Mouse (Mus musculus): ENCODE data around the gene Klrg2. TPM values are rescaled to one million over a fixed set of nuclear protein-coding genes. Genes with fewer than 3 reads are reported as not detected.
"Not testable (repeated sequence)": the region's sequence is repeated elsewhere in the genome, so short reads cannot be mapped to it uniquely, and the experiment has no call there.

Gene Klrg2
- polyA plus RNA-seq (2016; fragmentation: Nextera tagmentation; extraction: Ambion mirVana), result not detected in 2 replicates

- peak within 1 kb of the TSS; percentile 52 for H3K9ac ChIP-seq
- WGBS, result 2% methylated on average over 56 of the region's 60 CpGs
- H3K4me3 ChIP-seq (replicated peaks), result peak within 1 kb of the TSS; percentile 56
- ATAC-seq (ENCODE audit: low FRiP score), result peak; percentile 81
- peaks cover 17% of the 10 kb centered on the region for H3K4me1 ChIP-seq
- no peaks in the 10 kb centered on the region for H3K36me3 ChIP-seq (replicated peaks)
- no peaks in the 10 kb centered on the region for H3K9me3 ChIP-seq
- H3K27ac ChIP-seq, result no peak within 1 kb of the TSS
- peak within 1 kb of the TSS; percentile 100 for H3K4me2 ChIP-seq
- H3K27me3 ChIP-seq, result peaks cover 85% of the 10 kb centered on the region
These were observed at the start of gene Klrg2 for GRCm38 (mm10) chr6:38636852-38637618. Gene Klrg2, minus strand, starts transcription at chr6:38637242.

- no peaks in the 10 kb centered on the region for H3K4me1 ChIP-seq
- no peak overlapping the region for H3K4me2 ChIP-seq
- no peaks in the 10 kb centered on the region for H3K27me3 ChIP-seq
- no peak overlapping the region for H3K9ac ChIP-seq
- H3K4me3 ChIP-seq (replicated peaks), result no peak overlapping the region
- H3K36me3 ChIP-seq (replicated peaks), result no peaks in the 10 kb centered on the region; the same call in 1 of the 2 replicates
- no peak for ATAC-seq (ENCODE audit: low FRiP score)
- no peak overlapping the region for H3K27ac ChIP-seq
- no peaks in the 10 kb centered on the region for H3K9me3 ChIP-seq
- 70% methylated on average over 2 of the region's 2 CpGs for WGBS
These were observed 45.5 kb upstream of the Klrg2 start for GRCm38 (mm10) chr6:38682532-38682931.

- Histone ChIP-seq H3K9me3 (no peaks in the 10 kb centered on the region), H3K27ac (no peak overlapping the region), H3K36me3 (replicated peaks) (no peaks in the 10 kb centered on the region), H3K27me3 (no peaks in the 10 kb centered on the region), H3K4me3 (replicated peaks) (no peak overlapping the region), H3K4me1 (no peaks in the 10 kb centered on the region), H3K9ac (no peak overlapping the region), H3K4me2 (no peak overlapping the region)
- ATAC-seq (ENCODE audit: low FRiP score), result no peak
- 76% methylated on average over 9 of the region's 9 CpGs for whole genome bisulfite sequencing
These were observed 40.6 kb upstream of the Klrg2 start for GRCm38 (mm10) chr6:38677629-38678028.

- no peak overlapping the region for H3K4me3 ChIP-seq (replicated peaks)
- no peak overlapping the region for H3K27ac ChIP-seq
- no peaks in the 10 kb centered on the region for H3K4me1 ChIP-seq
- no peaks in the 10 kb centered on the region for H3K9me3 ChIP-seq
- no peaks in the 10 kb centered on the region for H3K36me3 ChIP-seq (replicated peaks)
- no peak overlapping the region for H3K9ac ChIP-seq
- no peak overlapping the region for H3K4me2 ChIP-seq
- WGBS, result 88% methylated on average over 14 of the region's 14 CpGs
- no peak for ATAC-seq (ENCODE audit: low FRiP score)
- no peaks in the 10 kb centered on the region for H3K27me3 ChIP-seq
These were observed 39.7 kb upstream of the Klrg2 start for GRCm38 (mm10) chr6:38676723-38677122.

GRCm38 (mm10) chr6:38676217-38676616, 39.2 kb upstream of the Klrg2 start:
- Histone ChIP-seq H3K4me1 (no peaks in the 10 kb centered on the region), H3K9ac (no peak overlapping the region), H3K9me3 (no peaks in the 10 kb centered on the region), H3K36me3 (replicated peaks) (no peaks in the 10 kb centered on the region), H3K27ac (no peak overlapping the region), H3K4me3 (replicated peaks) (no peak overlapping the region), H3K27me3 (no peaks in the 10 kb centered on the region), H3K4me2 (no peak overlapping the region)
- no peak for ATAC-seq (ENCODE audit: low FRiP score)
- 90% methylated on average over 6 of the region's 6 CpGs for WGBS

- 84% methylated on average over 3 of the region's 3 CpGs for WGBS
- no peak for ATAC-seq (ENCODE audit: low FRiP score)
These were observed 35.0 kb upstream of the Klrg2 start for GRCm38 (mm10) chr6:38672011-38672410.

GRCm38 (mm10) chr6:38671270-38671669, 34.2 kb upstream of the Klrg2 start:
- no peak for ATAC-seq (ENCODE audit: low FRiP score)
- Histone ChIP-seq H3K4me3 (replicated peaks) (no peak overlapping the region), H3K9ac (no peak overlapping the region)

More at GRCm38 (mm10) chr6:38672011-38672410, 35.0 kb upstream of the Klrg2 start:
- H3K27me3 ChIP-seq, result no peaks in the 10 kb centered on the region
- H3K4me1 ChIP-seq, result no peaks in the 10 kb centered on the region
- no peak overlapping the region for H3K4me2 ChIP-seq
- no peak overlapping the region for H3K27ac ChIP-seq
- no peak overlapping the region for H3K4me3 ChIP-seq (replicated peaks)
- no peaks in the 10 kb centered on the region for H3K36me3 ChIP-seq (replicated peaks)
- no peak overlapping the region for H3K9ac ChIP-seq
- H3K9me3 ChIP-seq, result no peaks in the 10 kb centered on the region

GRCm38 (mm10) chr6:38670488-38670887, 33.4 kb upstream of the Klrg2 start:
- H3K27me3 ChIP-seq; ATAC-seq (ENCODE audit: low FRiP score); H3K9ac ChIP-seq; H3K4me2 ChIP-seq; H3K4me3 ChIP-seq (replicated peaks); H3K27ac ChIP-seq; H3K9me3 ChIP-seq; H3K4me1 ChIP-seq; H3K36me3 ChIP-seq (replicated peaks): not testable (repeated sequence)
- 86% methylated on average over 1 of the region's 1 CpGs for WGBS

More at GRCm38 (mm10) chr6:38671270-38671669, 34.2 kb upstream of the Klrg2 start:
- 85% methylated on average over 7 of the region's 7 CpGs for WGBS
- H3K36me3 ChIP-seq (replicated peaks), result no peaks in the 10 kb centered on the region
- no peak overlapping the region for H3K4me2 ChIP-seq
- H3K4me1 ChIP-seq, result no peaks in the 10 kb centered on the region
- H3K27me3 ChIP-seq, result no peaks in the 10 kb centered on the region
- no peak overlapping the region for H3K27ac ChIP-seq
- H3K9me3 ChIP-seq, result no peaks in the 10 kb centered on the region

GRCm38 (mm10) chr6:38669580-38669979, 32.5 kb upstream of the Klrg2 start:
- Histone ChIP-seq H3K9ac (no peak overlapping the region), H3K4me1 (no peaks in the 10 kb centered on the region), H3K4me3 (replicated peaks) (no peak overlapping the region), H3K27ac (no peak overlapping the region), H3K27me3 (peaks cover 9% of the 10 kb centered on the region), H3K4me2 (no peak overlapping the region), H3K36me3 (replicated peaks) (no peaks in the 10 kb centered on the region), H3K9me3 (no peaks in the 10 kb centered on the region)
- ATAC-seq (ENCODE audit: low FRiP score), result no peak
- WGBS, result 76% methylated on average over 6 of the region's 6 CpGs

- Histone ChIP-seq H3K9ac (peak within 1 kb of the TSS; percentile 62), H3K9me3 (no peaks in the 10 kb centered on the region), H3K4me1 (peaks cover 8% of the 10 kb centered on the region), H3K4me2 (peak within 1 kb of the TSS; percentile 96), H3K4me3 (replicated peaks) (peak within 1 kb of the TSS; percentile 62), H3K27ac (no peak within 1 kb of the TSS), H3K36me3 (replicated peaks) (no peaks in the 10 kb centered on the region), H3K27me3 (peaks cover 37% of the 10 kb centered on the region)
- WGBS, result under 1% methylated on average over 80 of the region's 84 CpGs
- ATAC-seq (ENCODE audit: low FRiP score), result peak; percentile 84
These were observed 25.9 kb upstream of the Klrg2 start, which contains the start of gene Clec2l for GRCm38 (mm10) chr6:38662714-38663615. Gene Clec2l, plus strand, starts transcription at chr6:38663069.

- Histone ChIP-seq H3K4me1 (peaks cover 8% of the 10 kb centered on the region), H3K27me3 (peaks cover 37% of the 10 kb centered on the region), H3K4me2 (no peak overlapping the region), H3K36me3 (replicated peaks) (no peaks in the 10 kb centered on the region), H3K9ac (no peak overlapping the region), H3K4me3 (replicated peaks) (no peak overlapping the region), H3K27ac (no peak overlapping the region), H3K9me3 (no peaks in the 10 kb centered on the region)
- no peak for ATAC-seq (ENCODE audit: low FRiP score)
- WGBS, result 30% methylated on average over 4 of the region's 4 CpGs
These were observed 24.6 kb upstream of the Klrg2 start for GRCm38 (mm10) chr6:38661626-38662025.

- H3K27me3 ChIP-seq, result peaks cover 2% of the 10 kb centered on the region; the same call in 1 of the 2 replicates
- no peak overlapping the region for H3K4me2 ChIP-seq
- no peak overlapping the region for H3K4me3 ChIP-seq (replicated peaks)
- H3K9ac ChIP-seq, result no peak overlapping the region
- no peaks in the 10 kb centered on the region for H3K9me3 ChIP-seq
- ATAC-seq (ENCODE audit: low FRiP score), result peak; percentile 55
- H3K36me3 ChIP-seq (replicated peaks), result no peaks in the 10 kb centered on the region
- H3K4me1 ChIP-seq, result no peaks in the 10 kb centered on the region
- 45% methylated on average over 14 of the region's 14 CpGs for WGBS
- H3K27ac ChIP-seq, result no peak overlapping the region
These were observed 13.4 kb upstream of the Klrg2 start for GRCm38 (mm10) chr6:38650263-38650937.
